Mouse (Mus musculus): ENCODE results near the gene Wfdc2.
A peak's percentile ranks its signal among the peaks of the same experiment; 100 is the strongest.

- TF ChIP-seq POLR2A (IDR thresholded peaks at IDR 0.05; ENCODE audit: borderline replicate concordance, extremely low read depth, low read depth, low read length) (peak; percentile 15; the same call in 1 of the 2 replicates), CTCF (IDR thresholded peaks at IDR 0.05; ENCODE audit: insufficient read depth, low read length) (no peak)
Observed at GRCm38 (mm10) chr2:164513389-164513788, 48.8 kb upstream of the Wfdc2 start.

Measured in lung, adult 2 months (tissue).